Mouse (Mus musculus): ENCODE measurements around the gene Tiam2. TPM values are rescaled to one million over a fixed set of nuclear protein-coding genes. Genes with fewer than 3 reads are reported as not detected.

The Tiam2 gene
- polyA plus RNA-seq, 1 experiment from 2014 or later, result 5.7 TPM

DNA sequence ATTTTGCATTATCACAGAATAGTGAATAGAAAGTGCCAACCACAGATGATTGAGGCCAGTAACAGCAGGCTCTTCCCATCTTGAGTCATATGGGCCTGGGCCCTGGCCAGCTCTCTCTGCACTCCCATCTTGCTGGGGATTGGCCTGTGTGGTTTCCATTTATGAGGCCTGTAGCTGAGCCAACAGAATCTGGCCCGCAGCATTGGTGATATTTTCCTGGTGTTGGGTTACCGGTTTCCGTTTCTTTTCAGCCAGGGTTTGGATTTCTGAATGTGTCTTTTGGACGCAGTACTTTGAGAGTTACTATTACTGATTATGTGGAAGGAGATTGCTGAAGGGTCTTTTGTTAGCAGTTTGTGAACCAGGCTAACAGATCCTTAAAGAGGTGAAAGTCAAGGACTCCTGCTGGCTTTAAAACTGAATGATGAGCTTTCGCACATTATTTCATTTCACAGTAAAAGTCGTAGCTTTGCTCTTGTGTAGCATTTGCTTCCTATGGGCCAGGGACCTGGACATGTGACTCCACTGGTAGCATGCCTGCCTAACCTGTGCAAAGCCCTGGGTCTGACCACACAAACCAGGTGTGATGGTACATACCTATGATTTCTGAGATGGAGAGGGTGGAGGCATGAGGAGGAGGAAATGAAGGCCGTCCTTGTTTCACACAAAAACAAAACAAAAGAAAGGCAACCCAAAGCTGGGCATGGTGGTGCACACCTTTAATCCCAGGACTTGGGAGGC is 5.5 kb downstream of the Tiam2 start:
- Histone ChIP-seq H3K4me2 (ENCODE audit: low read length) (no peak overlapping the region), H3K9me3 (ENCODE audit: control insufficient read depth, low read length) (no peaks in the 10 kb centered on the region), H3K27ac (ENCODE audit: low read depth) (no peak overlapping the region), H3K4me3 (ENCODE audit: low read depth, low read length) (no peak overlapping the region), H3K9ac (ENCODE audit: low read length) (no peak overlapping the region), H3K27me3 (replicated peaks; ENCODE audit: control insufficient read depth, insufficient read depth, low read length) (peaks cover 10% of the 10 kb centered on the region; the same call in 1 of the 2 replicates), H3K4me1 (replicated peaks; ENCODE audit: control insufficient read depth, insufficient read depth, low read length) (no peaks in the 10 kb centered on the region; the same call in 1 of the 2 replicates), H3K36me3 (ENCODE audit: control insufficient read depth, insufficient read depth, low read length) (no peaks in the 10 kb centered on the region)
- 74% methylated on average over 7 of the region's 7 CpGs for WGBS
- no peak for DNase-seq (ENCODE audit: low spot score)
- no peak for ATAC-seq (replicated peaks; ENCODE audit: low FRiP score, low TSS enrichment, low read depth)

DNA sequence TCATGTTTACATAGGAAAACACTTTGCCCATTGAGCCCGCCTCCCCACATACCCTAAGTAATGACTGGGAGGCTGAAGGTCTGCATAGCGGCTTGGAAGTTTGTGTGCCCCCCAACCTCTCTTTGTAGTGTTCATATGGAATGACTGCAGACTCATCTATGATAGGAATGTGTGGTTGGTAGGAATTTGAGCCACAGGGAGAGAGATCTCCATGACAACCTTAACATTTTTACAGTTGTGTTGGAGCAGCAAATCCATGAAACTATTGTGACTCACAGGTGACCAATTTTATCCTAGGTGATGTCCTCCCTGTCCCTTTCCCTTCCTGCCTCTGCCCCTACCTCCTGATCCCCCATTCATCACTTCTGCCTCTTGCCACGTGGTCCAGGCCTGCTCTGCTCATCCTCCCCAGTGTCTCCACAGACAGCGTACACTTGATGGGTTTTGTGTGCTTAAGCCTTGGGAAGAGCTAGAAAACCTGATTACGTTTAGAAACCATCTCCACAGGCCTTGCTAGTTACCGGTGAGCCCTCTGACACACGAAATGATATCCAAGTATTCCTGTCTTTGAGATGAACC is 9.9 kb downstream of the Tiam2 start:
- Histone ChIP-seq H3K27ac (ENCODE audit: low read depth) (no peak overlapping the region), H3K9ac (ENCODE audit: low read length) (no peak overlapping the region), H3K36me3 (ENCODE audit: control insufficient read depth, insufficient read depth, low read length) (no peaks in the 10 kb centered on the region), H3K4me1 (replicated peaks; ENCODE audit: control insufficient read depth, insufficient read depth, low read length) (peaks cover 17% of the 10 kb centered on the region), H3K4me2 (ENCODE audit: low read length) (no peak overlapping the region), H3K27me3 (replicated peaks; ENCODE audit: control insufficient read depth, insufficient read depth, low read length) (no peaks in the 10 kb centered on the region), H3K4me3 (ENCODE audit: low read depth, low read length) (no peak overlapping the region), H3K9me3 (ENCODE audit: control insufficient read depth, low read length) (no peaks in the 10 kb centered on the region)
- ATAC-seq (replicated peaks; ENCODE audit: low FRiP score, low TSS enrichment, low read depth) (no peak), DNase-seq (ENCODE audit: low spot score) (no peak)
- 77% methylated on average over 7 of the region's 7 CpGs for WGBS

DNA sequence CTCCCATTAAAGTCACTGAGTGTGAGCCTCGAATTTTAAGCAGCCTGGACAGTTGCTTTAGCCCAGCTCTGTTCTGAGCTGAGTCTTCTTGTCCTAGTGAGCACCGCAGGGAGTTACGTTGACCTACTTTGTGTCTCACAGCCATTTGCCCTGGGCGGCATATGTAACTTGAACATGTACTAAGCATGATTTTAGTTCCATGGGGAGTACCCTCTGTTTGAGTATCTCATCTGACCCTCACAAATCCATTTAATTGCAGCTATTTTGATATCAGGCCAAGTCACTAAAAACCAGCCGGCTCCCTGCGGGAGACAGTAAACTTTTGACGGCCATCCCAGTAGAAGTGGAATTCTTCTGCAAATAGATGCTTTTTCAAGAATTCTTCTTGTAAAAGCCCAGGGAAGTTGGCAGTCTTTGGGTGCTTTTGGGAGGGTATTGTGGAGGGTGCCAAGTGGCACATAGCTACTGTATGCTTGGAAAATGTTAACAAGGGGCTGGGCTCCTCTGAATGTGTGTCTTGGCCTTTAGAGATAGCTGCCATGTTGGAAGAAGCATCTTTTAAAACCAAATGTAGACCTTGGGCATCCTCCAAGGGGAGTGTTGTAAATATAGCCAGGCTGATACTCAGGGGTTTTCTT is 10.6 kb downstream of the Tiam2 start:
- H3K27ac ChIP-seq (ENCODE audit: low read depth), result no peak overlapping the region
- peaks cover 17% of the 10 kb centered on the region for H3K4me1 ChIP-seq (replicated peaks; ENCODE audit: control insufficient read depth, insufficient read depth, low read length)
- H3K4me2 ChIP-seq (ENCODE audit: low read length), result no peak overlapping the region
- no peaks in the 10 kb centered on the region for H3K36me3 ChIP-seq (ENCODE audit: control insufficient read depth, insufficient read depth, low read length)
- 79% methylated on average over 7 of the region's 7 CpGs for WGBS
- no peak overlapping the region for H3K9ac ChIP-seq (ENCODE audit: low read length)
- H3K9me3 ChIP-seq (ENCODE audit: control insufficient read depth, low read length), result no peaks in the 10 kb centered on the region
- no peak overlapping the region for H3K4me3 ChIP-seq (ENCODE audit: low read depth, low read length)
- DNase-seq (ENCODE audit: low spot score) (no peak), ATAC-seq (replicated peaks; ENCODE audit: low FRiP score, low TSS enrichment, low read depth) (no peak)
- no peaks in the 10 kb centered on the region for H3K27me3 ChIP-seq (replicated peaks; ENCODE audit: control insufficient read depth, insufficient read depth, low read length)

DNA sequence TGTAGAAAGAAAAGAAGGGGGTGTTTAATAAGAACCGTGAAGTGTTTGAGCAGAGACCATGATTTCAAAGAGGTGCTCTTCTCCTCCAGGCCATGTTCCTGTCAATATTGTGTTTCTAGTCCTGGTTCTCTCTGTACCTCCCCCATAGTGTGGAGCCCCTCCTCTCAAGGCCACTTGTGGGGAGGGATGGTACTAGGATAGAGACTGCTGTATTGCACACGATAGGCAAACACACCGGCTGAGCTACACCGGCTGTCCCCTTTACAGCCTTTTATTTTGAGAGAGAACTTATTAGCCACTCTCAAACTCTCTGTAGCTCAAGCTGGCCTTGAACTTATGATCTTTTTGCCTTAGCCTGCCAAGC is 11.1 kb downstream of the Tiam2 start:
- Histone ChIP-seq H3K36me3 (ENCODE audit: control insufficient read depth, insufficient read depth, low read length) (no peaks in the 10 kb centered on the region), H3K9ac (ENCODE audit: low read length) (no peak overlapping the region), H3K27me3 (replicated peaks; ENCODE audit: control insufficient read depth, insufficient read depth, low read length) (no peaks in the 10 kb centered on the region), H3K9me3 (ENCODE audit: control insufficient read depth, low read length) (no peaks in the 10 kb centered on the region), H3K4me2 (ENCODE audit: low read length) (no peak overlapping the region), H3K4me3 (ENCODE audit: low read depth, low read length) (no peak overlapping the region), H3K4me1 (replicated peaks; ENCODE audit: control insufficient read depth, insufficient read depth, low read length) (peaks cover 17% of the 10 kb centered on the region), H3K27ac (ENCODE audit: low read depth) (no peak overlapping the region)
- WGBS, result 63% methylated on average over 4 of the region's 4 CpGs
- ATAC-seq (replicated peaks; ENCODE audit: low FRiP score, low TSS enrichment, low read depth) (no peak), DNase-seq (ENCODE audit: low spot score) (no peak)

DNA sequence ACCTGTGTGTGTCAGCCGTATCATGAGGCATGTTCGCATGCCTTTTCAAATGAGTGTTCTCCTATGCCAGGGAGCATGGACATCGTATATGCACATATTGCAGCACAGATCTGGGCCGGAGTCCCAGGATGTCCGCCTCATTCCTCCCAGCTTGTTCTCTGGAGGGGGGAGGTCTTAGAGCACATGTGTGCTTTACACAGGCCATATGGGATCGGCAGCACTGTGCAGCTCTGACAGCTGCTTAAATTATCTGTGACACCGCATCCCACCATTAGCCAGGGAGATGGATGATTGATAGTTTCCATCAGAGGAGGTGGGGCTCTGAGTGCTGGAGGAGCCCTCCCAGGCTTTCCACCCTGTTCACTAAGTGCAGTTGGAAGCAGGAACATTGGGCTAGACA is 12.4 kb downstream of the Tiam2 start:
- Histone ChIP-seq H3K9ac (ENCODE audit: low read length) (no peak overlapping the region), H3K36me3 (ENCODE audit: control insufficient read depth, insufficient read depth, low read length) (no peaks in the 10 kb centered on the region), H3K27me3 (replicated peaks; ENCODE audit: control insufficient read depth, insufficient read depth, low read length) (no peaks in the 10 kb centered on the region), H3K4me1 (replicated peaks; ENCODE audit: control insufficient read depth, insufficient read depth, low read length) (peaks cover 17% of the 10 kb centered on the region), H3K9me3 (ENCODE audit: control insufficient read depth, low read length) (no peaks in the 10 kb centered on the region), H3K27ac (ENCODE audit: low read depth) (no peak overlapping the region), H3K4me3 (ENCODE audit: low read depth, low read length) (no peak overlapping the region), H3K4me2 (ENCODE audit: low read length) (no peak overlapping the region)
- peak; percentile 47; the same call in 1 of the 2 replicates for ATAC-seq (replicated peaks; ENCODE audit: low FRiP score, low TSS enrichment, low read depth)
- DNase-seq (ENCODE audit: low spot score), result no peak
- WGBS, result 43% methylated on average over 7 of the region's 7 CpGs

DNA sequence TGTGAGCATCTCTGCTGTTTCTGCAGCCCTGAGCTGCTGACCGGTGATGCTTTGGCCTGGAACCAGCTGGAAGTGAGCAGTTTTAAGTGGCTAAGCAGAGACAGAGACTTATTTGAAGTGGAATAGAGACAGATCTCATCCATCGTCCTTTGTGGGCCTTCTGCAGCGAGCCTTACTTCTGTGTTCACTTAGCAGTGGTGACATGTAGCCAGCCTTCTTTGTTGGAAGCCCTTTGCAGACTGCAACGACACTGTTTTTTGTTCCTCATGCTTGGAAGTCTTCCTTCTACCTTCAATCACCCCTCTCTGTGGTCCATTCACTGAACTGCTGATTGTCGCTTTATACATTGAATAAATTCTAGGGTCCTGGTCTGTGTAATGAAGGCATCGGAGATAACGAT is 18.5 kb downstream of the Tiam2 start:
- Histone ChIP-seq H3K4me1 (replicated peaks; ENCODE audit: control insufficient read depth, insufficient read depth, low read length) (no peaks in the 10 kb centered on the region), H3K27ac (ENCODE audit: low read depth) (no peak overlapping the region), H3K4me2 (ENCODE audit: low read length) (no peak overlapping the region), H3K9ac (ENCODE audit: low read length) (no peak overlapping the region), H3K36me3 (ENCODE audit: control insufficient read depth, insufficient read depth, low read length) (no peaks in the 10 kb centered on the region), H3K27me3 (replicated peaks; ENCODE audit: control insufficient read depth, insufficient read depth, low read length) (no peaks in the 10 kb centered on the region), H3K9me3 (ENCODE audit: control insufficient read depth, low read length) (no peaks in the 10 kb centered on the region), H3K4me3 (ENCODE audit: low read depth, low read length) (no peak overlapping the region)
- no peak for DNase-seq (ENCODE audit: low spot score)
- 68% methylated on average over 7 of the region's 7 CpGs for WGBS
- ATAC-seq (replicated peaks; ENCODE audit: low FRiP score, low TSS enrichment, low read depth), result no peak

DNA sequence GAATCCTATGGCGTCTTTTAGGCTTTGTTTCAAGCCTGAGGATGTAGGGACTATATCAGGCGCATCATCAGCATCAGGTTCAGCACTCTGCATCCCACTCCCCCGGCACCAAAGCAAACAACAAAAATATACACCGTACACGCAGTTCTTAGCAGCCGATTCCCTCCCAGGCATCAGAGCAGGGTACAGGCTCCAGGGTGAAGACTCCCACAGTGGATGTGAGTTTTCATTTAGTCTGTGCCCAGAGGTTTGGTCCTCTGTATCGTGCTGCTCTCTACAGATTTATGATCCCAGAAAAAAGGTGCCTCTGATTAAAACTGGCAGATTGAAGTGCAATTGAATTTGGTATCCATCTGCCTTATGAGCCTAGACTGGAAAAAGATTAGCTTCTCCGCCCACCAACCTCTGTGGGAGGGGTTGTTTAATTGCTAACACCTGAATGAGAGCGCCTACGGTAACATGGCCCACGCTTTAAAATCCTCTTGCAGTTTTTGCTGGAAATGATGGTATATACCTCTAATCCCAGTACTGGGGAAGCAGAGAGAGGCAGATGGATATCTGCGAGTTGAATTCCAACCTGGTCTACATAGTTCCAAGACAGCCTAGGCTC is 19.0 kb downstream of the Tiam2 start:
- no peak overlapping the region for H3K4me3 ChIP-seq (ENCODE audit: low read depth, low read length)
- no peaks in the 10 kb centered on the region for H3K36me3 ChIP-seq (ENCODE audit: control insufficient read depth, insufficient read depth, low read length)
- H3K4me1 ChIP-seq (replicated peaks; ENCODE audit: control insufficient read depth, insufficient read depth, low read length), result no peaks in the 10 kb centered on the region
- no peak overlapping the region for H3K27ac ChIP-seq (ENCODE audit: low read depth)
- 75% methylated on average over 12 of the region's 12 CpGs for WGBS
- ATAC-seq (replicated peaks; ENCODE audit: low FRiP score, low TSS enrichment, low read depth) (no peak), DNase-seq (ENCODE audit: low spot score) (no peak)
- H3K4me2 ChIP-seq (ENCODE audit: low read length), result no peak overlapping the region
- no peaks in the 10 kb centered on the region for H3K9me3 ChIP-seq (ENCODE audit: control insufficient read depth, low read length)
- no peaks in the 10 kb centered on the region for H3K27me3 ChIP-seq (replicated peaks; ENCODE audit: control insufficient read depth, insufficient read depth, low read length)
- no peak overlapping the region for H3K9ac ChIP-seq (ENCODE audit: low read length)

DNA sequence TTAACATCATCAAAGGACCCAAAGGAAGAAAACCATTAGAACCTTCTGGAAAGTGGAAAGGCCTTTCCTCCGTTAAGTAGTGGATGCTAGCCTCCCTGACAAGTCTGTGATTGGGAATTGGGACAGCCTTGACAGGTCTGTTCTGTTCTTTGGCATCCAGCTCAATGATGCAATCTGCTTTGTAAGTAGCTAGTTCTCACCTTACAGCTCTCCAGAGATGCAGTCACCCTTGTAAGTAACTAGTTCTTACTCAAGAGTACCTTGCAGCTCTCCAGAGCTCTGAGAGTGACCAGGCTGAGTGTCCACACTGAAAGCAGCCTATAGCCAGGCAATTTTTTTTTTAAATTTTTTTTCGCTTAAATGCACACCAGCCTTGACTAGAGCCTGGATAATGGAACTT is 21.4 kb downstream of the Tiam2 start:
- no peaks in the 10 kb centered on the region for H3K36me3 ChIP-seq (ENCODE audit: control insufficient read depth, insufficient read depth, low read length)
- H3K9ac ChIP-seq (ENCODE audit: low read length), result no peak overlapping the region
- H3K4me2 ChIP-seq (ENCODE audit: low read length), result no peak overlapping the region
- ATAC-seq (replicated peaks; ENCODE audit: low FRiP score, low TSS enrichment, low read depth) (no peak), DNase-seq (ENCODE audit: low spot score) (no peak)
- no peaks in the 10 kb centered on the region for H3K27me3 ChIP-seq (replicated peaks; ENCODE audit: control insufficient read depth, insufficient read depth, low read length)
- no peaks in the 10 kb centered on the region for H3K4me1 ChIP-seq (replicated peaks; ENCODE audit: control insufficient read depth, insufficient read depth, low read length)
- H3K9me3 ChIP-seq (ENCODE audit: control insufficient read depth, low read length), result no peaks in the 10 kb centered on the region
- no peak overlapping the region for H3K4me3 ChIP-seq (ENCODE audit: low read depth, low read length)
- H3K27ac ChIP-seq (ENCODE audit: low read depth), result no peak overlapping the region
- 77% methylated on average over 2 of the region's 2 CpGs for WGBS

Data from intestine, embryonic 14.5 days (tissue).